ENCODE assay signal across 13 mouse cellular contexts in the genomic region with DNA sequence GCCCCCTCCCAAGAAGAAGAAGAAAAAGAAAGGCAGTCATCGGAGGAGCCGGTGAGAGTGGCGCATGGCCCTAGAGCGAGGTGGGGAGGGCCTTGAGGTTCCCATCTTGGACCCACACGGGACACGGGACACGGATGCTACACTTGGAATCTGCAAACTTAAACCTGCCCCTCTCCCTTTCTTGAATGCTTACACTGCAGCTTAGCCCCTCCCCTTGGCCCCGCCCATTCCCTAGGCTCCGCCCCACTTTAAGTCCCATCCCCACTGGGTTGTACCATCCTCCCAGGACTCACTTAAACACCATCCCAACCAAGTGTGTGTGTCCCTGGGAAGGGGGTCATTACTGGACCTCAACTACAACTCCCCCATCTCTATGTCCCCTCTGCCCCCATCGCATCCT. TPM values are rescaled to one million over a fixed set of nuclear protein-coding genes. Genes with fewer than 3 reads are reported as not detected.
A peak's percentile ranks its signal among the peaks of the same experiment; 100 is the strongest.
DNase-seq lines count a peak whose midpoint lies in the region; ATAC-seq and TF ChIP-seq lines count a peak whose summit lies in the region.
"Had no signal": no experiment of that assay in that cellular context is flagged by ENCODE, and none has a peak within 500 bp of the region (broad histone marks: within the 10 kb centered on the region; RNA-seq: fewer than 3 reads in every experiment).

No protein-coding gene starts in this region.

- H3K4me3 ChIP-seq in megakaryocyte, embryonic 14.5 days (replicated peaks): peak overlapping the region; percentile 17
- no peak overlapping the region for H3K4me3 ChIP-seq in neural tube, embryonic 15.5 days (replicated peaks)
- H3K4me3 ChIP-seq in heart, adult 2 months: no peak overlapping the region
- H3K4me3 ChIP-seq: embryonic facial prominence, embryonic 15.5 days; lung, embryonic 15.5 days had no signal

- H3K27ac ChIP-seq in neural tube, embryonic 15.5 days (replicated peaks): 0 out of 2 replicates have a peak overlapping the region, but pooled peaks have one; percentile 84
- H3K27ac ChIP-seq in heart, adult 2 months: no peak overlapping the region
- H3K27ac ChIP-seq: embryonic facial prominence, embryonic 15.5 days; lung, embryonic 15.5 days had no signal

- 8% methylated on average over 10 of the region's 10 CpGs for WGBS in neural tube, embryonic 15.5 days
- WGBS in heart, adult 2 months: 6% methylated on average over 10 of the region's 10 CpGs

- H3K9ac ChIP-seq in neural tube, embryonic 15.5 days (replicated peaks): 0 out of 2 replicates have a peak overlapping the region, but pooled peaks have one; percentile 24
- H3K9ac ChIP-seq in heart, adult 2 months (ENCODE audit: low read depth, low read length): no peak overlapping the region
- H3K9ac ChIP-seq: embryonic facial prominence, embryonic 15.5 days; lung, embryonic 15.5 days had no signal

- intact Hi-C loops in heart, adult 2 months (cut with DNase I): no loop called here

- no peak for TF ChIP-seq EP300 in heart, adult 2 months (IDR thresholded peaks at IDR 0.05; ENCODE audit: insufficient read depth, low read depth, low read length)

- peaks cover 17% of the 10 kb centered on the region; the same call in 1 of the 2 replicates for H3K4me1 ChIP-seq in megakaryocyte, embryonic 14.5 days
- H3K4me1 ChIP-seq in neural tube, embryonic 15.5 days: peaks cover 38% of the 10 kb centered on the region
- H3K4me1 ChIP-seq in heart, adult 2 months (ENCODE audit: control insufficient read depth, insufficient read depth, low read length): no peaks in the 10 kb centered on the region
- H3K4me1 ChIP-seq: lung, embryonic 15.5 days had no signal

- peak overlapping the region; percentile 19; the same call in 1 of the 2 replicates for H3K4me2 ChIP-seq in neural tube, embryonic 15.5 days
- H3K4me2 ChIP-seq: embryonic facial prominence, embryonic 15.5 days; lung, embryonic 15.5 days had no signal

- no peak for TF ChIP-seq CTCF in heart, adult 2 months (IDR thresholded peaks at IDR 0.05)

- TF ChIP-seq POLR2A in heart, adult 2 months (IDR thresholded peaks at IDR 0.05; ENCODE audit: insufficient read depth, low read depth, low read length): no peak

- H3K27me3 ChIP-seq in megakaryocyte, embryonic 14.5 days (replicated peaks): peaks cover 86% of the 10 kb centered on the region
- peaks cover 22% of the 10 kb centered on the region for H3K27me3 ChIP-seq in neural tube, embryonic 15.5 days (replicated peaks)
- peaks cover 23% of the 10 kb centered on the region for H3K27me3 ChIP-seq in heart, adult 2 months (ENCODE audit: control insufficient read depth, insufficient read depth, low read length)

- no peaks in the 10 kb centered on the region for H3K36me3 ChIP-seq in megakaryocyte, embryonic 14.5 days (replicated peaks; ENCODE audit: low read length)
- H3K36me3 ChIP-seq in neural tube, embryonic 15.5 days: peaks cover 14% of the 10 kb centered on the region
- H3K36me3 ChIP-seq in heart, adult 2 months (ENCODE audit: control insufficient read depth, insufficient read depth, low read length): no peaks in the 10 kb centered on the region
- H3K36me3 ChIP-seq: embryonic facial prominence, embryonic 15.5 days; lung, embryonic 15.5 days had no signal

- H3K79me2 ChIP-seq in heart, adult 2 months (replicated peaks; ENCODE audit: control insufficient read depth, insufficient read depth, low read length): no peaks in the 10 kb centered on the region

- peak; percentile 24 for DNase-seq in adrenal gland, postnatal 14 days
- no peak for DNase-seq in adrenal gland, postnatal 25 days
- DNase-seq in induced T-regulatory cell, adult 2 months (ENCODE audit: low read depth): peak; percentile 24
- DNase-seq in urinary bladder, postnatal 25 days (ENCODE audit: low spot score): no peak
- DNase-seq in heart, adult 2 months: no peak
- DNase-seq: spleen, adult 18-20 months had no signal

- ATAC-seq in megakaryocyte, adult 5-6 weeks (ENCODE audit: poor library complexity, severe bottlenecking): no peak
- no peak for ATAC-seq in neural tube, embryonic 15.5 days (ENCODE audit: low FRiP score)
- ATAC-seq: intestine, embryonic 16.5 days had no signal

- H3K9me3 ChIP-seq in megakaryocyte, embryonic 14.5 days: peaks cover 8% of the 10 kb centered on the region
- no peaks in the 10 kb centered on the region for H3K9me3 ChIP-seq in neural tube, embryonic 15.5 days (replicated peaks)
- H3K9me3 ChIP-seq: embryonic facial prominence, embryonic 15.5 days; lung, embryonic 15.5 days had no signal

RNA-seq across cellular contexts. Expression of a gene that starts 35.3 kb away (rescaled TPM):
- 64.7 and 97.7 TPM in 2 replicates for total RNA-seq in adrenal gland, postnatal 14 days (2021)
- 80.7 and 133 TPM in 2 replicates for total RNA-seq in adrenal gland, postnatal 25 days (2021)
- 0.79 TPM in 1 of 2 replicates, not detected in the other for polyA plus RNA-seq in megakaryocyte, embryonic 14.5 days (2012; ENCODE audit: insufficient read depth, low replicate concordance)
- not detected in 2 replicates for total RNA-seq in megakaryocyte, adult 5-6 weeks (2015)
- total RNA-seq in megakaryocyte, adult 5-6 weeks (2017): not detected in 2 replicates
- polyA plus RNA-seq in neural tube, embryonic 15.5 days (2015; fragmentation: Nextera tagmentation; extraction: Ambion mirVana): 36.4 and 38.1 TPM in 2 replicates
- total RNA-seq in heart, adult 2 months (2021): 100 to 1,000 TPM; 434 to 446 TPM
- polyA plus RNA-seq in heart, adult 2 months (2012; rRNA removed): 427 and 635 TPM in 2 replicates
- total RNA-seq: neutrophil, adult 5-6 weeks had no signal

RNA-seq across cellular contexts. Expression of a gene that starts 45.7 kb away (rescaled TPM):
- 2.7 and 4.3 TPM in 2 replicates for total RNA-seq in adrenal gland, postnatal 14 days (2021)
- 1.7 and 5.6 TPM in 2 replicates for total RNA-seq in adrenal gland, postnatal 25 days (2021)
- 0.13 and 1.9 TPM in 2 replicates for polyA plus RNA-seq in megakaryocyte, embryonic 14.5 days (2012; ENCODE audit: insufficient read depth, low replicate concordance)
- total RNA-seq in megakaryocyte, adult 5-6 weeks (2015): not detected in 2 replicates
- not detected in 2 replicates for total RNA-seq in megakaryocyte, adult 5-6 weeks (2017)
- 65.5 and 87.3 TPM in 2 replicates for polyA plus RNA-seq in neural tube, embryonic 15.5 days (2015; fragmentation: Nextera tagmentation; extraction: Ambion mirVana)
- not detected for total RNA-seq in heart, adult 2 months (2021)
- polyA plus RNA-seq in heart, adult 2 months (2012; rRNA removed): not detected in 2 replicates
- total RNA-seq: neutrophil, adult 5-6 weeks had no signal

Comparison
In these comparisons a context has a peak if more than half of its experiments do, and no peak if none do; other contexts are left out.
1. DNase-seq: peak in adrenal gland, postnatal 14 days (single experiment) and induced T-regulatory cell, adult 2 months (single experiment); none in adrenal gland, postnatal 25 days (single experiment), urinary bladder, postnatal 25 days (single experiment) and heart, adult 2 months (0 of 2).
2. RNA of a gene that starts 35.3 kb away (total RNA-seq): 434 to 446 TPM in heart, adult 2 months, 64.7 to 97.7 TPM in adrenal gland, postnatal 14 days and 80.7 to 133 TPM in adrenal gland, postnatal 25 days; not detected in megakaryocyte, adult 5-6 weeks; every median in the first group is over 10 times any median in the second.